In the genomic region with DNA sequence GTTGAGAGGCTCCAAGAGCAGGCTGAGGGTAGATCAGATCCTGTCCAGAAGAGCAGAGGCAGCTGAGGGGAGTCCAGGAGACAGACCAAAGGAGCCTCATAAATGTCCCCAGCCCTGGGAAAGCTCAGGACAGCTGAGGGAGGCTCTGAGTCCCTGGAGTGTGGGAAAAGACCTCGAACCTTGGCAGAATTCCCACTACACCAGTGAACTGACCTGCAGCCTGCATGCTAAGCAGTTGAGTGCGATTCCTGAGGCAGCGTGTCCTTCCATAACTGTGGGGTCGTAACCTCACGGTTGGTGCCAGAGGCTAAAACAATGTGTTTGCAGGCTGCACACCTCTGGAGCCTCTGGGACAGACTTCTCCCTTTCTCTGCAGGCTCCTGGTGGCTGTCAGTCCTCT, we compare ENCODE assay signal across 13 mouse cellular contexts. TPM values are rescaled to one million over a fixed set of nuclear protein-coding genes. Genes with fewer than 3 reads are reported as not detected.
DNase-seq lines count a peak whose midpoint lies in the region; ATAC-seq and TF ChIP-seq lines count a peak whose summit lies in the region.
"Had no signal": no experiment of that assay in that cellular context is flagged by ENCODE, and none has a peak within 500 bp of the region (broad histone marks: within the 10 kb centered on the region; RNA-seq: fewer than 3 reads in every experiment).

No protein-coding gene starts in this region.

- H3K4me2 ChIP-seq in forebrain, postnatal 0 days (ENCODE audit: low read depth): no peak overlapping the region
- H3K4me2 ChIP-seq in forebrain, embryonic 11.5 days (ENCODE audit: low read depth, low read length, severe bottlenecking): no peak overlapping the region
- H3K4me2 ChIP-seq in kidney, embryonic 15.5 days: no peak overlapping the region

- no peaks in the 10 kb centered on the region for H3K9me3 ChIP-seq in forebrain, postnatal 0 days (ENCODE audit: low read length)
- no peaks in the 10 kb centered on the region; the same call in 1 of the 2 replicates for H3K9me3 ChIP-seq in forebrain, embryonic 11.5 days (ENCODE audit: control insufficient read depth, low read length)
- no peaks in the 10 kb centered on the region for H3K9me3 ChIP-seq in kidney, embryonic 15.5 days (replicated peaks)

- DNase-seq in forebrain, postnatal 0 days: no peak
- DNase-seq in forebrain, embryonic 11.5 days (ENCODE audit: low spot score): no peak
- DNase-seq in kidney, adult 18-20 months: peak; percentile 38
- DNase-seq in adrenal gland, postnatal 14 days: peak; percentile 42
- DNase-seq in kidney, postnatal 10 days: peak; percentile 45
- DNase-seq in urinary bladder, postnatal 4 days (ENCODE audit: low spot score in 2 of 2): no peak
- DNase-seq: gastrocnemius, postnatal 36 days; left cerebral cortex, postnatal 4 days; lung, postnatal 10 days had no signal

- H3K4me1 ChIP-seq in forebrain, postnatal 0 days (ENCODE audit: insufficient read depth): peaks cover 26% of the 10 kb centered on the region
- H3K4me1 ChIP-seq in forebrain, embryonic 11.5 days (replicated peaks; ENCODE audit: control insufficient read depth, insufficient read depth, low read length): no peaks in the 10 kb centered on the region; the same call in 1 of the 2 replicates
- peaks cover 11% of the 10 kb centered on the region; the same call in 1 of the 2 replicates for H3K4me1 ChIP-seq in kidney, embryonic 15.5 days

- no peak overlapping the region for H3K4me3 ChIP-seq in forebrain, postnatal 0 days (ENCODE audit: low read depth, low read length)
- H3K4me3 ChIP-seq in forebrain, embryonic 11.5 days (ENCODE audit: low read depth, low read length): no peak overlapping the region
- H3K4me3 ChIP-seq in kidney, embryonic 15.5 days (replicated peaks): no peak overlapping the region

- no peaks in the 10 kb centered on the region for H3K36me3 ChIP-seq in forebrain, postnatal 0 days (ENCODE audit: insufficient read depth)
- no peaks in the 10 kb centered on the region for H3K36me3 ChIP-seq in forebrain, embryonic 11.5 days (ENCODE audit: control insufficient read depth, insufficient read depth, low read length)
- H3K36me3 ChIP-seq in kidney, embryonic 15.5 days: no peaks in the 10 kb centered on the region

- H3K27ac ChIP-seq in forebrain, postnatal 0 days (ENCODE audit: low read depth, low read length): peak overlapping the region; percentile 57
- H3K27ac ChIP-seq in forebrain, embryonic 11.5 days (ENCODE audit: low read depth, low read length): no peak overlapping the region
- H3K27ac ChIP-seq in kidney, embryonic 15.5 days: no peak overlapping the region

- 44% methylated on average over 5 of the region's 5 CpGs for WGBS in forebrain, postnatal 0 days
- WGBS in forebrain, embryonic 11.5 days: 69% methylated on average over 5 of the region's 5 CpGs
- WGBS in kidney, embryonic 15.5 days: 49% methylated on average over 5 of the region's 5 CpGs

- TF ChIP-seq CTCF in forebrain, postnatal 0 days (IDR thresholded peaks at IDR 0.05; ENCODE audit: low read depth): no peak

- H3K27me3 ChIP-seq in forebrain, postnatal 0 days (ENCODE audit: insufficient read depth, low read length): no peaks in the 10 kb centered on the region
- H3K27me3 ChIP-seq in forebrain, embryonic 11.5 days (ENCODE audit: control insufficient read depth, insufficient read depth, low read length): no peaks in the 10 kb centered on the region
- no peaks in the 10 kb centered on the region for H3K27me3 ChIP-seq in kidney, embryonic 15.5 days
- H3K27me3 ChIP-seq: Patski had no signal

- H3K9ac ChIP-seq in forebrain, postnatal 0 days: no peak overlapping the region
- H3K9ac ChIP-seq in forebrain, embryonic 11.5 days (ENCODE audit: low read length): no peak overlapping the region
- no peak overlapping the region for H3K9ac ChIP-seq in kidney, embryonic 15.5 days

- no peak for ATAC-seq in forebrain, postnatal 0 days
- ATAC-seq in forebrain, embryonic 11.5 days (replicated peaks; ENCODE audit: low FRiP score): no peak
- no peak for ATAC-seq in kidney, embryonic 15.5 days (replicated peaks; ENCODE audit: low FRiP score)
- no peak for ATAC-seq in CD4-positive, CD25-positive, alpha-beta regulatory T cell, adult 4 months
- ATAC-seq: Patski had no signal

RNA-seq across cellular contexts. Expression of a gene that starts 20.9 kb away (rescaled TPM):
- not detected in 2 replicates for total RNA-seq in forebrain, postnatal 0 days (2014; rRNA removed)
- not detected in 2 replicates for polyA plus RNA-seq in forebrain, postnatal 0 days (2015; fragmentation: Nextera tagmentation; extraction: Ambion mirVana)
- not detected in 2 replicates for polyA plus RNA-seq in forebrain, embryonic 11.5 days (2014; fragmentation: Nextera tagmentation; extraction: Ambion mirVana)
- 0.10 TPM in 1 of 2 replicates, not detected in the other for polyA plus RNA-seq in kidney, embryonic 15.5 days (2015; fragmentation: Nextera tagmentation; extraction: Ambion mirVana)
- not detected in 2 replicates for total RNA-seq in adrenal gland, postnatal 14 days (2021)
- polyA plus RNA-seq in CD4-positive, CD25-positive, alpha-beta regulatory T cell, adult 4 months (2017; shearing (Covaris generic)): not detected
- total RNA-seq: layer of hippocampus, adult 18-20 months had no signal
- polyA plus RNA-seq: Patski had no signal

RNA-seq across cellular contexts. Expression of a gene that starts 58.2 kb away (rescaled TPM):
- 20.2 and 24.8 TPM in 2 replicates for total RNA-seq in forebrain, postnatal 0 days (2014; rRNA removed)
- polyA plus RNA-seq in forebrain, postnatal 0 days (2015; fragmentation: Nextera tagmentation; extraction: Ambion mirVana): 5.4 and 6.2 TPM in 2 replicates
- polyA plus RNA-seq in forebrain, embryonic 11.5 days (2014; fragmentation: Nextera tagmentation; extraction: Ambion mirVana): 9.0 and 9.4 TPM in 2 replicates
- 8.7 and 10.0 TPM in 2 replicates for polyA plus RNA-seq in kidney, embryonic 15.5 days (2015; fragmentation: Nextera tagmentation; extraction: Ambion mirVana)
- total RNA-seq in adrenal gland, postnatal 14 days (2021): 12.3 and 13.2 TPM in 2 replicates
- not detected for polyA plus RNA-seq in CD4-positive, CD25-positive, alpha-beta regulatory T cell, adult 4 months (2017; shearing (Covaris generic))

Comparison
In these comparisons a context has a peak if more than half of its experiments do, and no peak if none do; other contexts are left out.
1. DNase-seq: peak in kidney, adult 18-20 months (single experiment), adrenal gland, postnatal 14 days (single experiment) and kidney, postnatal 10 days (single experiment); none in forebrain, postnatal 0 days (single experiment), forebrain, embryonic 11.5 days (single experiment) and urinary bladder, postnatal 4 days (0 of 2).